Comparison of ENCODE assay signal across 12 mouse cellular contexts in genomic region chr16:24559811-24560210, GRCm38 (mm10).
A peak's percentile ranks its signal among the peaks of the same experiment; 100 is the strongest.
DNase-seq lines count a peak whose midpoint lies in the region.
"Had no signal": no experiment of that assay in that cellular context is flagged by ENCODE, and none has a peak within 500 bp of the region (broad histone marks: within the 10 kb centered on the region; RNA-seq: fewer than 3 reads in every experiment).

No protein-coding gene starts in this region.

- DNase-seq in gastrocnemius, postnatal 25 days, result peak; percentile 54
- no peak for DNase-seq in gastrocnemius, postnatal 4 days (ENCODE audit: low spot score in 2 of 2)
- peak; percentile 76 for DNase-seq in NIH3T3 (ENCODE audit: low read depth)
- DNase-seq in gastrocnemius, postnatal 36 days, result peak; percentile 38 to 40
- DNase-seq in lung, postnatal 14 days, result peak; percentile 59
- DNase-seq in left cerebral cortex, adult 9 months (ENCODE audit: low spot score in 2 of 2), result no peak
- no peak for DNase-seq in kidney, adult 8-10 months
- DNase-seq: cerebellum, adult 11 months; cerebellum, postnatal 25 days; liver, embryonic 13.5 days; midbrain, embryonic 14.5 days; thymus, postnatal 25 days had no signal

- intact Hi-C loops in gastrocnemius, postnatal 36 days (cut with DNase I), result loop anchor here (10.0 kb wide), 2 partner anchors 315 to 505 kb away; no protein-coding TSS in a partner anchor

Comparison
In these comparisons a context has a peak if more than half of its experiments do, and no peak if none do; other contexts are left out.
1. DNase-seq: peak in gastrocnemius, postnatal 25 days (single experiment), NIH3T3 (single experiment), gastrocnemius, postnatal 36 days (2 of 2) and lung, postnatal 14 days (single experiment); none in gastrocnemius, postnatal 4 days (0 of 2), left cerebral cortex, adult 9 months (0 of 2) and kidney, adult 8-10 months (0 of 2).